Mouse (Mus musculus) ovary, adult 2 months (tissue): Measurements from ENCODE around the gene Icos. TPM values are rescaled to one million over a fixed set of nuclear protein-coding genes. Genes with fewer than 3 reads are reported as not detected.

ENCODE experiments used
- polyA plus RNA-seq: library from polyadenylated mRNA; depleted of rRNA; stranded (reverse); fragments of >200 nt; gene quantifications from 2 replicates; pipeline ENCODE4 v1.2.3, GENCODE M21; 2012; rRNA removed

Icos gene
- not detected in 2 replicates for polyA plus RNA-seq

GRCm38 (mm10) chr1:60977641-60978040 lies at the start of gene Icos:
TSS of gene Icos (plus strand) at chr1:60977927.

Other genes starting within 250 kb of the Icos start
- gene Ctla4, start 90.9 kb upstream of the Icos start, polyA plus RNA-seq, result not detected in 2 replicates